ENCODE assay signal across 9 mouse cellular contexts in the genomic region with DNA sequence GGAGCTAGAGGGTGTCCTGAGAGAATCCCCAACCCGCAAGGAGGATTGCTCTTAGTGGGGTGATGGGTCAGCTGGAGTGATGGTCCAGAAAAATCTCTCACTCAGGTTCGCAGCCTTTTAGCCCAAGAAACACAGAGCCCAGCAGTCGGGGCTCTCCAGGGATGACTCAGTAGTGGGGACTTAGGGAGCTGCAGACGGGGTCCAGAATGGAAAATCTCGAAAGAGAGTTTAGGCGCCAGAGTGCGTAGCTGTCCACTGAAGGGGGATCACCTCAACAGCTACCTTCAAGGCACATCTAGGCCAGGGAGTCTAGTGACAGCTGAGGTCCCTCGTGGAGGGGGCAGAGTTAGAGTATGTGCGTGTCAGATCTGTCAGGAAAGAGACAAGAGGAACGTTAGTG. TPM values are rescaled to one million over a fixed set of nuclear protein-coding genes. Genes with fewer than 3 reads are reported as not detected.
DNase-seq lines count a peak whose midpoint lies in the region; ATAC-seq and TF ChIP-seq lines count a peak whose summit lies in the region.
"Had no signal": no experiment of that assay in that cellular context is flagged by ENCODE, and none has a peak within 500 bp of the region (broad histone marks: within the 10 kb centered on the region; RNA-seq: fewer than 3 reads in every experiment).

No protein-coding gene starts in this region.

- peak overlapping the region; percentile 58 for H3K4me3 ChIP-seq in layer of hippocampus, adult 2 months
- H3K4me3 ChIP-seq in embryonic facial prominence, embryonic 15.5 days (replicated peaks), result peak overlapping the region; percentile 43
- H3K4me3 ChIP-seq in intestine, postnatal 0 days (ENCODE audit: low read depth, low read length), result peak overlapping the region; percentile 35; the same call in 1 of the 2 replicates
- peak overlapping the region; percentile 40 for H3K4me3 ChIP-seq in neural tube, embryonic 14.5 days (ENCODE audit: low read depth, low read length)

- no peak for TF ChIP-seq CTCF in layer of hippocampus, adult 2 months (conservative IDR thresholded peaks at IDR 0.05)
- TF ChIP-seq CTCF in intestine, postnatal 0 days (IDR thresholded peaks at IDR 0.05; ENCODE audit: low read depth), result no peak

- H3K4me2 ChIP-seq in embryonic facial prominence, embryonic 15.5 days (replicated peaks), result peak overlapping the region; percentile 80
- H3K4me2 ChIP-seq in intestine, postnatal 0 days (replicated peaks; ENCODE audit: low read depth), result peak overlapping the region; percentile 60; the same call in 1 of the 2 replicates
- peak overlapping the region; percentile 78 for H3K4me2 ChIP-seq in neural tube, embryonic 14.5 days (ENCODE audit: low read depth, low read length)

- ATAC-seq in embryonic facial prominence, embryonic 15.5 days (ENCODE audit: insufficient number of reproducible peaks, low FRiP score, low TSS enrichment, low read depth), result no peak
- ATAC-seq in intestine, postnatal 0 days, result no peak
- peak; percentile 15; the same call in 1 of the 2 replicates for ATAC-seq in neural tube, embryonic 14.5 days (ENCODE audit: low read depth)

- H3K9me3 ChIP-seq in embryonic facial prominence, embryonic 15.5 days (replicated peaks), result no peaks in the 10 kb centered on the region
- H3K9me3 ChIP-seq in intestine, postnatal 0 days (ENCODE audit: control insufficient read depth), result no peaks in the 10 kb centered on the region
- no peaks in the 10 kb centered on the region for H3K9me3 ChIP-seq in neural tube, embryonic 14.5 days (ENCODE audit: control insufficient read depth, low read length)

- H3K4me1 ChIP-seq in embryonic facial prominence, embryonic 15.5 days, result peaks cover 21% of the 10 kb centered on the region
- H3K4me1 ChIP-seq in intestine, postnatal 0 days (replicated peaks; ENCODE audit: control insufficient read depth, insufficient read depth, low read length), result no peaks in the 10 kb centered on the region
- H3K4me1 ChIP-seq in neural tube, embryonic 14.5 days (ENCODE audit: control insufficient read depth, insufficient read depth, low read length), result peaks cover 4% of the 10 kb centered on the region

- H3K9ac ChIP-seq in embryonic facial prominence, embryonic 15.5 days, result no peak overlapping the region
- H3K9ac ChIP-seq in intestine, postnatal 0 days (ENCODE audit: low read depth, low read length), result no peak overlapping the region
- peak overlapping the region; percentile 48 for H3K9ac ChIP-seq in neural tube, embryonic 14.5 days (replicated peaks; ENCODE audit: low read depth, low read length)

- WGBS in embryonic facial prominence, embryonic 15.5 days, result 15% methylated on average over 10 of the region's 10 CpGs
- 21% methylated on average over 10 of the region's 10 CpGs for WGBS in intestine, postnatal 0 days
- 15% methylated on average over 10 of the region's 10 CpGs for WGBS in neural tube, embryonic 14.5 days

- DNase-seq in layer of hippocampus, adult 2 months (ENCODE audit: low spot score in 2 of 2), result no peak
- no peak for DNase-seq in layer of hippocampus, postnatal 25 days (ENCODE audit: extremely low spot score in 1 of 2, low spot score in 1 of 2)
- DNase-seq in right cerebral cortex, postnatal 25 days, result no peak
- no peak for DNase-seq in adrenal gland, postnatal 25 days
- no peak for DNase-seq in adrenal gland, postnatal 14 days

- H3K27me3 ChIP-seq in embryonic facial prominence, embryonic 15.5 days, result peaks cover 56% of the 10 kb centered on the region
- H3K27me3 ChIP-seq in intestine, postnatal 0 days (replicated peaks; ENCODE audit: control insufficient read depth, insufficient read depth, low read length), result peaks cover 43% of the 10 kb centered on the region
- peaks cover 12% of the 10 kb centered on the region; the same call in 1 of the 2 replicates for H3K27me3 ChIP-seq in neural tube, embryonic 14.5 days (ENCODE audit: control insufficient read depth, insufficient read depth, low read length)

- no peaks in the 10 kb centered on the region for H3K36me3 ChIP-seq in embryonic facial prominence, embryonic 15.5 days
- H3K36me3 ChIP-seq in intestine, postnatal 0 days (ENCODE audit: control insufficient read depth, insufficient read depth), result no peaks in the 10 kb centered on the region
- no peaks in the 10 kb centered on the region for H3K36me3 ChIP-seq in neural tube, embryonic 14.5 days (ENCODE audit: control insufficient read depth, insufficient read depth, low read length)

- H3K27ac ChIP-seq in layer of hippocampus, adult 2 months, result peak overlapping the region; percentile 69; the same call in 1 of the 2 replicates
- H3K27ac ChIP-seq in embryonic facial prominence, embryonic 15.5 days (replicated peaks), result no peak overlapping the region
- no peak overlapping the region for H3K27ac ChIP-seq in intestine, postnatal 0 days (ENCODE audit: low read depth, low read length)
- no peak overlapping the region for H3K27ac ChIP-seq in neural tube, embryonic 14.5 days (ENCODE audit: low read depth, low read length)

RNA-seq across cellular contexts. Expression of a gene that starts 0.3 kb away (rescaled TPM):
- total RNA-seq in layer of hippocampus, adult 2 months (2021), result 10 to 100 TPM; 14.3 to 14.8 TPM
- 10 to 100 TPM; 15.3 to 15.8 TPM for total RNA-seq in layer of hippocampus, postnatal 25 days (2021)
- polyA plus RNA-seq in embryonic facial prominence, embryonic 15.5 days (2015; fragmentation: Nextera tagmentation; extraction: Ambion mirVana), result 0.32 and 0.43 TPM in 2 replicates
- 1.6 and 1.8 TPM in 2 replicates for polyA plus RNA-seq in intestine, postnatal 0 days (2015; fragmentation: Nextera tagmentation; extraction: Ambion mirVana)
- polyA plus RNA-seq in neural tube, embryonic 14.5 days (2014; fragmentation: Nextera tagmentation; extraction: Ambion mirVana), result 4.9 and 5.0 TPM in 2 replicates
- 7.6 and 14.1 TPM in 2 replicates for total RNA-seq in adrenal gland, postnatal 25 days (2021)
- total RNA-seq in adrenal gland, postnatal 14 days (2021), result 11.0 and 12.2 TPM in 2 replicates
- total RNA-seq: MEL had no signal
